Mouse (Mus musculus) Patski (cell line): ENCODE results near the gene Ank3. TPM values are rescaled to one million over a fixed set of nuclear protein-coding genes. Genes with fewer than 3 reads are reported as not detected.

Source experiments
- ATAC-seq: fragments of 100-300 bp; one replicate; pipeline ENCODE4 v1.8.0; 2021
- CTCF ChIA-PET: fragments of 350-600 bp; sonication (Branson Sonifier 250); formaldehyde crosslinking; loops from one replicate; lab custom pipeline; 2022; ENCODE audit warnings: inconsistent platforms; lab: Charles Lee
- POLR2A ChIA-PET: fragments of 350-600 bp; sonication (Branson Sonifier 250); formaldehyde crosslinking; loops from one replicate; lab custom pipeline; 2022; ENCODE audit warnings: antibody characterized with exemption, inconsistent platforms; lab: Charles Lee
- DNase-seq: peaks from one replicate; pipeline ENCODE4 v3.0.0-alpha.2; 2011; ENCODE audit warnings: low read depth, low spot score
- H3K27me3 ChIP-seq: fragments of 371-371 bp; one replicate; pipeline ENCODE4 v1.5.1; 2021
- CTCF ChIP-seq: fragments of 100-300 bp; IDR thresholded peaks from one replicate; pipeline ENCODE4 v1.5.1; 2021
- in situ Hi-C: fragments of 300-500 bp; cut with MboI; formaldehyde crosslinking; loops from 3 replicates; pipeline ENCODE4 v1.11.1; 2018; ENCODE audit warnings: low pct_unique_long_range_greater_than_20kb, mixed read lengths
- polyA plus RNA-seq: library from polyadenylated mRNA; unstranded; gene quantifications from one replicate; pipeline ENCODE4 v1.2.3, GENCODE M21; 2021

Ank3 gene
- polyA plus RNA-seq, 1 experiment from 2014 or later: 83.2 TPM

DNA sequence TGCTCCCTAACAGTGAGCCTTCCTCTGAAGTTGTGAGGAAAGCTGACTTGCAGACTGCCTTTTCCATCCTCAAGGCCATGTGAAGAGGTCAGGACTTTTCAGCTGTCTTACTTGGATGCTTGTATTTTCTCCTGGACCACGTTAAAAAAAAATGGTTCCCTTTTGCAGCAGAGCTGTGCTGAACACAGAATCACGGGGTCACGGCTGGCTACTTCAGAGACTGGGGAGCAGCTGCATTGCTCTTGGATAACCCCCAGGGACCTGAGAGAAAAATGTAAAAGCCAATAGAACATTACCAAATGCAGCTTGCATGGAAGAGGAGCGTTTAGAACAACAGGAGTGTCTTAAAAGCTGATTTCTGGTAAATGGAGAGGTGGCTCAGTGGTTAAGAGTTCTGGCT is 68.0 kb downstream of the Ank3 start:
- no peak for DNase-seq
- ATAC-seq: no peak
- POLR2A ChIA-PET: no interaction called here
- TF ChIP-seq CTCF: no peak
- H3K27me3 ChIP-seq: no peaks in the 10 kb centered on the region
- CTCF ChIA-PET: interaction anchor here (0.7 to 1.6 kb wide), 3 partner anchors 11 to 379 kb away, joined by 3 to 4 read pairs (median 3); no protein-coding TSS in a partner anchor
- in situ Hi-C loops: no loop called here

DNA sequence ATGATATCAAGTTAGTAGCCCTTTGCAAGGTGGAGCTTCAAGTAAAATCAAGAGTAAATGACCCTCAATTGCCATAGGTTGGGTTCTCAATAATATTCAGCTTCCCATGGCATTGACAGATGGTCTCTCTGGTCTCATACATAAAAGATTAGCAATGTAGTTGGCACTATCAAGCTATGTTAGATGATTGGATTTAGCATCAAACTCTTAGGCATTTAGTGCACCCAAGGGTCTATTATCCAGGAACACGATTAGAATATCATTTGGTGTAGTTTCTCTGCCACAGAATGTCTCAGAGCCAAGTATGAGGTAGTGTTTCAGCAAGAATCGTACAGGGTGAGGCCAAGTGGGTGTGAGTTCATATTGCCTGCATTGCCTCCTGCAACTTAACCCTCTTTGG is 68.6 kb downstream of the Ank3 start:
- in situ Hi-C loops: no loop called here
- CTCF ChIA-PET: interaction anchor here (0.7 to 1.6 kb wide), 2 partner anchors 66 to 379 kb away, joined by 3 to 4 read pairs; no protein-coding TSS in a partner anchor
- no peak for DNase-seq
- TF ChIP-seq CTCF: no peak
- ATAC-seq: no peak
- POLR2A ChIA-PET: no interaction called here
- no peaks in the 10 kb centered on the region for H3K27me3 ChIP-seq

DNA sequence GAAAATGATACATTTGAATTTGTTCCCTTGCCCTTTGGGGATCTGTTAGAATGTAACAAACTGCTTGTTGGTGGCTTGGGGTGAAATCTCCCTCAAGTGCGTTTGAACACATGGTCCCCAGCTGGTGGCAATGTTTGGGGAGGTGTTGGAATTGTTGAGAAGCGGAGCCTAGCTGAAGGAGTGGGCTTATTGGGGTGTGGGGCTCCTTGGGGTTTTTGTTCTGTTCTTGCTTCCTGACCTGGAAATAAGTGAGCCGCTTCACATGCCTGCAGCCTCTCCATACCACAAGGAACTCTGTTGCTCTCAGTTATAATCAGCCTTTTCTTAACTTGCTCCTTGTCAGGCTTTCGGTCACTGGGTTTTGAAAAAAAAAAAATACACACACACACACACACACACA is 73.3 kb downstream of the Ank3 start:
- no peaks in the 10 kb centered on the region for H3K27me3 ChIP-seq
- in situ Hi-C loops: no loop called here
- no peak for TF ChIP-seq CTCF
- CTCF ChIA-PET: interaction anchor here (1.2 kb wide), 1 partner anchor 183 kb away, joined by 4 read pairs; no protein-coding TSS in a partner anchor
- POLR2A ChIA-PET: no interaction called here
- no peak for DNase-seq
- no peak for ATAC-seq

DNA sequence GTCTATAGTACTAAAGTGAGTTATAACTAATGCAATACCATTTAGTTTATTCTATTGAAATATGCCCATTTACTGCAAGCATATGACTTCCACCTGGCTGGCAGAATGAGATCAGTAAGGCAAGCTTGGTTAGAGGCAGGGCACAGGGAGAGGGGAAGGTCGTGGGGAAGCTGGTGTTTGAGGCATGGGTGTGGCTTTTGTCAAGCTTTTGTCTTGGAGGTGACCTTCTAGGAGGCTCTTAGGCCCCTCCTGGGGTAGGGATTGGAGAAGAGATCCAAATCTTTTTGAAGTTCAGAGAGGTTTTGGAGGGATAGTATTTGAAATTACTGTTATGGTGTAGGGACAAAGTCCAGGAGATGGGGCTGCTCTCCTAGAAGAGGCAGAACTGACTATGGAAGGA is 78.3 kb downstream of the Ank3 start:
- DNase-seq (no peak), ATAC-seq (no peak)
- TF ChIP-seq CTCF: no peak
- in situ Hi-C loops: no loop called here
- no peaks in the 10 kb centered on the region for H3K27me3 ChIP-seq
- POLR2A ChIA-PET: no interaction called here
- CTCF ChIA-PET: interaction anchor here (1.3 kb wide), 1 partner anchor 11 kb away, joined by 3 read pairs; no protein-coding TSS in a partner anchor

DNA sequence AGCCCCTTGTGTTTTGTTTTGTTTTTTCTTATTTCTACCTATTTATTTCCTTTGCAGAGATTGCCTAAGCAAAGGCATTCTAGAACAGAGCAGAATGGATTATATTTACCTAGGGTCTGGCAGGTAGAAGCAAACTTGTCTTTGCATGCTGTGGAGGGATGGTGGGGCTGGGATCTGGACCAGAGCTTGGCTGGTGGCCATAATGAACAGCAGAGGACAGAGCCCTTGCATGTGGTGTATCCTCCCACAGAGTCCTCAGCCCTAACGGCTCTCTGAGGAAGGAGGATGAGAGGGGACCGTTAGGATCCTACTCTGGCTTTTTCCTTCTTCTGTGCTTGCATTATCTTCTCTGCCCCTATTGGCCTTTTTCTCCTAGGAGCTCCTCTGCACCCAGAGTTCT is 79.1 kb downstream of the Ank3 start:
- in situ Hi-C loops: no loop called here
- ATAC-seq (no peak), DNase-seq (no peak)
- ChIA-PET POLR2A (no interaction called here), CTCF (interaction anchor here (1.3 kb wide), 1 partner anchor 12 kb away, joined by 3 read pairs; no protein-coding TSS in a partner anchor)
- no peak for TF ChIP-seq CTCF
- H3K27me3 ChIP-seq: no peaks in the 10 kb centered on the region

DNA sequence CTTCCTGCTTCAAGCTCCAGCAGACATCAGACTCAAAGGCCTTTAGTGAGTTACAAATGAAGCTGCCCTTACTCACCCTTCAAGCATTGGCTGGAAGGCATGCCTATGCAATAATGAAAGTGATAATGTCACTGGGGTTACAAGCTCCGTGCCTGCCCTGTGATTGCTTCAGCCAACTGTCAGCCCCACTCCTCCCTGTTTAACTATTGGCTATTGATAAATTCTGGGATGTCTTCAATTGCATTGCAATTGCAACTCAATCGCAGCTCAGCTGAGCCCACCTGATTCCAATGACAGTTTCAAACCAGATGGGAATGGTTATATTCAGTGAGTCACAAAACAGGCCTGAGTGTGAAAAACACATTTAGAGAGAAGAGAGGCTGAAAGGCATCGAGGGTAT is 80.3 kb downstream of the Ank3 start:
- in situ Hi-C loops: no loop called here
- ChIA-PET CTCF (no interaction called here), POLR2A (no interaction called here)
- DNase-seq (no peak), ATAC-seq (no peak)
- H3K27me3 ChIP-seq: peaks cover 2% of the 10 kb centered on the region
- TF ChIP-seq CTCF: no peak

DNA sequence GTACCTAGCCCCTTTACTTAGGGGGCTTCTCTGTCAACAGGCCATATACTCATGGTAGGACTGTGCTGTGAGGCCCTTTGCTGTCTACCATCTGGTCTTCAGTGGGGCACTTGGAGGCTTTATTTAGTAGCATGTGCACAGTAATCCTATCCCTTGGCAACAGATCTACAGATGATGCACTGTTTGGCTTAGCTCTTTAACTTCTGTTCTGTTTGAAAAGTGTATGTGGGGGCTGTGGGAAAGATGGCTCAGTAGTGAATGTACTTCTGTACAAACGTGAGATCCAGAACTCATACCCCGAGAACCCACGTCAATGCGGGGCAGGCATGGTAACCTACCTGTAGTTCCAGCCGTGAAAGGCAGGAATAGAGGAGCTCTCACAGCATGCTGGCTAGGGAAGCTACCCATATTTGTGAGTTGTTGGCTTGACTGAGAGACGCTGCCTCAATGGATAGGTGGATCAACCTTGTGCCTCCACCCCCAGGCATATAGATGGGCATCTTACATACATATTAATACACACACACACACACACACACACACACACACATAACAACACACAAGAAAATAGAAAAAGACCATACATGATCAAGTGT is 86.7 kb downstream of the Ank3 start:
- TF ChIP-seq CTCF: no peak
- ATAC-seq: no peak
- DNase-seq: no peak
- CTCF ChIA-PET: no interaction called here
- in situ Hi-C loops: no loop called here
- POLR2A ChIA-PET: interaction anchor here (0.6 kb wide), 1 partner anchor 63 kb away, joined by 5 read pairs; no protein-coding TSS in a partner anchor
- H3K27me3 ChIP-seq: peaks cover 2% of the 10 kb centered on the region

DNA sequence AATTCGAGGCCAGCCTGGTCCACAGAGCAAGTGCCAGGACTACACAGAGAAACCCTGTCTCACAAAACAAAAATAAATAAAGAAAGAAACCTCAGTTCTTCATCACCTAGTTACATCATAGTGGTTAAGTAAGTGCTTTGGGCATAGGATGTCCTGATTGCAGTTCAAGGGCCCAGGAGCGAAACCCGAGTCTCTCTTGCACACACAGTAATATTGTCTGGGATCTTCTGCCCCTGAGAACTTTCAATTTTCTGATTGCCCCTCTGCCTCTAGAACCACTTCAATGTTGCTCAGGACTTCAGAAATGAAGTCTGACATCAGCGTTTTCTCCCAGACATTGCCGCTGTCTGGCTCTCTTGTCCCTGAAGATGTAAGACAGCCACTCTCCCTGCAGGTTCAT is 91.6 kb downstream of the Ank3 start:
- POLR2A ChIA-PET: no interaction called here
- no peaks in the 10 kb centered on the region for H3K27me3 ChIP-seq
- DNase-seq (no peak), ATAC-seq (no peak)
- CTCF ChIA-PET: no interaction called here
- in situ Hi-C loops: no loop called here
- no peak for TF ChIP-seq CTCF

DNA sequence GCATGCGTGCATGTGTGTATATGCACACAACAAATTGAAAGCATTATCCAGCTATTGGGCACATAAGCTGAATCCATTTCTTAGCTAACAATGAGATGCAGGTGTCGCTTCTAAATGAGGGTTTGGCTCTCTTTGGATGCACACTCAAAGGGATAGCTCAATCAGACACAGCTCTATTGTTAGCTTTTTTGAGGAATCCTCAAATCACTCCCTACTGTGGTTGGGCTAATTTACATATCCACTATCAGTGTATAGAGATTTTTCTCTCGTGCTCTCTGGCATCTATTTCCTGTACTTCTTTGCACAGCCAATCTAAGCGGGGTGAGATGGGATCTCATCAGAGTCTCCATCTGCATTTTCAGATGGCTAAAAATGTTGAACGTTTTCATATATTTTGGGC is 93.4 kb downstream of the Ank3 start:
- ChIA-PET CTCF (interaction anchor here (1.3 kb wide), 1 partner anchor 12 kb away, joined by 3 read pairs; no protein-coding TSS in a partner anchor), POLR2A (no interaction called here)
- in situ Hi-C loops: no loop called here
- no peak for TF ChIP-seq CTCF
- H3K27me3 ChIP-seq: no peaks in the 10 kb centered on the region
- ATAC-seq: no peak
- no peak for DNase-seq

DNA sequence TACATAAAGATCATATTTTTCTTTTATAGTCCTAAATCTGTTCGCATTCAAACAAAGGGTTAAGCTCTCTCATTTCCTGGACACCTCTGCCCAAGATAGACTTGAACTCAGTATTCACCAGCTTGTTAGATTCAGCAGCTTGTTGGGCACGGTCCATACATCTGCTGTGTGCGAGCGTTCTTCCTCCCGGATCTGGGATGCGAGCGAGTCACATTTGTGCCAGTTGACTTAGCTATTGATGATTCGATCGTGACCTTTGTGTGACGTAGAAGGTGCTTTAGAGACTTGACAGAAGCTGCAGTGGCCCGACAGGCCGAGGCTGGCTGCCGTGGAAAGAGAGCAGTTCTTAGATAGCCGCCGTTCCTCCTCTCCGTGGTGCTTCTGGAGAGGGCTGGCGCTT is 98.8 kb downstream of the Ank3 start:
- H3K27me3 ChIP-seq: no peaks in the 10 kb centered on the region
- ChIA-PET CTCF (interaction anchor here (1.0 to 1.1 kb wide), 2 partner anchors 11 to 29 kb away, joined by 3 to 4 read pairs; no protein-coding TSS in a partner anchor), POLR2A (no interaction called here)
- ATAC-seq (no peak), DNase-seq (no peak)
- in situ Hi-C loops: no loop called here
- TF ChIP-seq CTCF: no peak

DNA sequence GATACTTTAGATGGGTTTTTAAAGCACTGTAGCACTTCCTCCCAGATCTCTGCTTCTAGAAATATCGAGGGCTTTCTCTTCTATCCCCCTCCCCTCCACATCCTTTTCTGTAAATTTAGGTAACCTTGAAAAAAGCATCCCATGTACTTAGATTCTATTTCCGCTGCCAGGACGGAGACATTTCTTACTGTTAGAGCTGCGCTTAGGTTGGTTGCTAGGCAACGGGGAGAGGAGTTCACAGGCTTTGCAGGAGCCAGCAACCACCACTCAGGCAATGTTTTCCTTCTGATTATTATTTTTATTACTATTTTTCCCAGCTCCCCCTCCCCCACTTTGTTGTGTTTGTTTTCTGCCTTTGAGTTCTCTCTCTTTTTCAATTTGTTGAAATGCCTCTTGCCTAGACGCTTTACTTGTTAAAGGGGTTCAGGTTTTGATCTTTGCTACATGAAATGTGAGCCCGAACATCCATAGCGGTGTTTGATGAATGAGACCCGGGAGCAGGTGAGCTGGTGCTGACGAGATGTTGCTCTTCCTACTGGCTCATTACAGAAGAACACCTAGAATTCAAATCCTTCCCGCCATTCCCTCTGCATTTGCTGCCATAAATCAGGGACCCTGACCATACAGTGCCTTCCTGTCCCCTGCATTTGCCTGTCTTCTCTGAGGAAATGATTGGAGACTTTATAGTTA is 101.7 kb downstream of the Ank3 start:
- ATAC-seq: no peak
- no peak for TF ChIP-seq CTCF
- ChIA-PET POLR2A (no interaction called here), CTCF (interaction anchor here (1.4 kb wide), 1 partner anchor 11 kb away, joined by 3 read pairs; no protein-coding TSS in a partner anchor)
- in situ Hi-C loops: no loop called here
- no peak for DNase-seq
- no peaks in the 10 kb centered on the region for H3K27me3 ChIP-seq
